Mouse (Mus musculus) lung, adult 10 weeks (tissue): Measurements from ENCODE around the gene Kif21b. TPM values are rescaled to one million over a fixed set of nuclear protein-coding genes. Genes with fewer than 3 reads are reported as not detected.

Source experiments
- polyA plus RNA-seq: library from polyadenylated mRNA; stranded (reverse); fragments of 350-450 nt; fragmentation: Illumina TruSeq; extraction: RNeasy Lipid Tissue Mini Kit (QIAGEN cat#74804); gene quantifications from one replicate; pipeline ENCODE4 v1.2.3, GENCODE M21; 2014; ENCODE audit warnings: low read depth, low replicate concordance; ENCODE audit not compliant: insufficient read depth

Gene Kif21b
- 3.2 TPM for polyA plus RNA-seq

DNA sequence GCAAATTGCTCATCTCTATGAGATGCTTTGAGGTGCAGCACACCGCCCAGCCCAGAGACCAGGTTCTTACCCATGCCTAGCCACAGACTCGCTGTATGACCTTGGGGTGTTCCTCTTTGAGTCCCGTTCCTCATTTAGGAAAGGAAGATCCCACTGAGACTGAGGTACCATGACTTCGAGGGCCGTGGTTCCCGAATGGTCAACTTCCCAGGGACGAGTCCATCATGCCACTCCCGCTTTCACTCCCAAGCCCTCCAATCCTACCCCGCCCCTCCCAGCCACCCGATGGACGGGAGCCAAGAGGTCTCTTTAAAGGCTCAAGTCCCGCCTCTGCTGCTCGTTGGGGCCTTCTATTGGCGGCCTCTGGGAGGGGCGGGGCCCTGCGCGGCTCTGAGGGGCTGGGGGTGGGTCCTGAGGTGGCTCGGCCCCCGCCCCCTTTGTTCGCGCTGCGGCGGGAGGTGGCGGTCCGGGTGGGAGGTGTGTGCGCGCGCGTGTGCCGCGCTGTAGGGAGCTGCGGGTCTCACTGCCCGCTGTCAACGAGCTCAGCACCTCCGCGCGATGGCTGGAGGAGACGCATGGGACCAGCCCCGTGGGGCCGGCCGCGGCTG lies at the start of gene Kif21b:
Gene Kif21b (plus strand): TSS at position 439 of the 608 bp plus-strand sequence.

DNA sequence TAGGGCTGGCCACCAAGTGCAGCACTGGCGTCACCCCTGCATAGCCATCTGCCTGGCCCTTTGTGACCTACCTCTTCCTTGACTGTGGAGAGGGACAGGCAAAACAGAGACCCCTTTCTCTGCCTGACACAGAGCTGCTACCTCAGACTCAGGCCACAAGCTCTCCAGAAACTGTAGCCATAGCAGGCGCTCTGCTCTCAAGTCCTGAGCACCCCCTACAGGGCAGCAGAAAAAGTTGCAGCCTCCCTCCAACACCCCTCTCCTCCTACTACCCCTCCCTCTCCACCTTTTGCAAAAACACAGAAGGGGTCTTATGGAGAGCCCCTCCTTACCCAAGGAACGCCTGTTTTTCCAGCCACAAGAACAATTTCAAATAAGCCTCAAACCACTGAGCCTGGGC lies 81.6 kb downstream of the Kif21b start, which contains the start of gene Mroh3:
Gene Mroh3 (minus strand): TSS at position 26 of the 400 bp plus-strand sequence.

Other genes starting within 250 kb of the Kif21b start
- not detected for gene Pkp1, start 212.2 kb upstream of the Kif21b start, polyA plus RNA-seq
- not detected for gene Igfn1, start 125.0 kb upstream of the Kif21b start, polyA plus RNA-seq
- 36.9 TPM for gene Tmem9, start 123.2 kb upstream of the Kif21b start, polyA plus RNA-seq
- gene Ascl5, start 80.6 kb upstream of the Kif21b start, polyA plus RNA-seq: not detected
- 4.9 TPM for gene Cacna1s, start 78.6 kb upstream of the Kif21b start, polyA plus RNA-seq
- not detected for gene Mroh3, start 81.4 kb downstream of the Kif21b start, polyA plus RNA-seq
- gene Inava, start 102.9 kb downstream of the Kif21b start, polyA plus RNA-seq: 0.94 TPM
- not detected for gene Gpr25, start 129.5 kb downstream of the Kif21b start, polyA plus RNA-seq
- 12.1 TPM for gene Camsap2, start 214.7 kb downstream of the Kif21b start, polyA plus RNA-seq